Mouse (Mus musculus) heart, adult 18-20 months (tissue): ENCODE results near the gene Slc12a5. TPM values are rescaled to one million over a fixed set of nuclear protein-coding genes. Genes with fewer than 3 reads are reported as not detected.
A peak's percentile ranks its signal among the peaks of the same experiment; 100 is the strongest.

Experiments
- DNase-seq, 2 experiments: peaks; one replicate each; pipeline ENCODE4 v3.0.0; 2021 to 2022; ENCODE audit warnings: mixed read lengths in 1 of 2
- long read RNA-seq, 2 experiments: library from polyadenylated mRNA; stranded (forward); transcript quantifications; one replicate each; pipeline ENCODE4 v2.0.0; 2021
- total RNA-seq, 2 experiments: library from RNA; stranded (reverse); gene quantifications; 2 replicates each; pipeline ENCODE4 v1.2.3; 2021

Gene Slc12a5
- 1 to 10 TPM; 2.0 to 2.3 TPM for total RNA-seq
- long read RNA-seq, experiment 1, partial matches to known transcripts = 1 of 3 reads
- long read RNA-seq, experiment 1, other reads (novel, unspliced or antisense) = 2 of 3 reads
- long read RNA-seq, experiment 2, partial matches to known transcripts = 0 of 3 reads
- long read RNA-seq, experiment 2, other reads (novel, unspliced or antisense) = 3 of 3 reads

- DNase-seq = peak; percentile 46 to 57
Measured at GRCm38 (mm10) chr2:164960716-164961441, at the start of gene Slc12a5. Gene Slc12a5, plus strand, starts transcription at chr2:164960802.

DNA sequence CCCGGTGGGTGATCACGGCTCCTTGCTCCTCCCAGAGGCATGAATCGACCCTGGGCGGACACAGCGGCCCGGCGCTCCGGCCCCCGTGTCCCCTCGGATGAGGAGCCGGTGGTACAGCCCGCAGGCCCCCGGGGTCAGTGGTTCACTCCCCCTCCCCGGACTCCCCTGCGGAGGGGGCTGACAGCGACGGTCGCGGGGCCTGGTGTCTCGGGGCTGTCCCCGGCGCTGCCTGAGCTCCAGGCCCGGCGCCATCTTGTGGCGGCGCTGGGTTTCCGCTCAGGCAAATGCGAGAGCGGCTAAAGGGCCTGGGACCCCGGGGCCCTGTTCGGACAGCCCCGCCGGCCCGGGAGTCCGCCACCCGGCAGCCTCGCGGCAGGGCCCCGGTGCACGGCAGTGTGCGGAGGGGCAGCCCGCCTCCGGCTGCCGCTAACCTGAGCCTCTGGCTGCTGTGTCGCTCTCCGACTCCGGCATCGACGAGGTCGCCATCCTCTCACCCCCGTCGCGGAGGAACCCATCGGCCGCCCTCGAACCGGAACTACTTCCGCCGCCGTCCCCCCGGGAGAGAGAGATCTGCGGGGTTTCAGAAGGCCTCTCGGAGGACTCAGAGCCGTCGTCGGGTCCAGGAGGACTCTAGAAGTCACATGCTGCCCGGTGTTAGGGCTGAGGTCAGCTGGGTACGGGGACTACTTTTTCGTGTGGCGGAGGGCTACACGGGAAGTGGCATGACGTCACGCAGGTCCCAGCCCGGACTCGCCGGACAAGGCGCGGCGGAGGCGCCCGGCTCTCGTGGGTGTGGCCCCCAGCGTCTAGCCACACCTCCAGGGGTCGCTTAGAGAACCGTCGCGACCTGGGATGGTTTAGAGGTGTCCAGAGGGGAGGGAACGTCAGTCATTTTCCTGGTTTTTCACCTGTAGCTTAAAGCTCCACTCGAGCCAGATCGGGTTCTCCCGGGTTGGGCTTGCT, 49.2 kb upstream of the Slc12a5 start, which contains the start of gene Zfp335:
Gene Zfp335 (minus strand): TSS at position 672 of the 963 bp plus-strand sequence.
- DNase-seq = peak; percentile 95

DNA sequence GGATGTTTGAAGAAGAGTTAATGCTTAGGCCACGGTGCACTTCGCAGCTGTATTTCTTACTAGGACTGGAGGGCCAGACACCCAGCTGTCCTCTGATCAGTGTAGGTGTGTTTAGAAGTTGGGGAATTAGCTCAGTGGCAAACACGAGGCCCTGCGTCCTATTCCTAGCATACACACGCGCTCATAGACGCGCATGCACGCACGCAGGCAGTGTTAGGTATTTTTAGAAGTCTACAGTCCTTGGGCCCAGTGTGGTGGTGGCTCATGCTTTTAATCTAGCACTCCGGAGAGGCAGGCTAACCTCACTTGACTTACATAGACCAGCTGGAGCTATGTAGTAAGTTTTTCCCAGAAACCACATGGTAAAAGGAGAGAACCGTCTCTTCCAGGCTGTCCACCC, 48.5 kb upstream of the Slc12a5 start:
- DNase-seq = peak in 1 of 2 experiments; percentile 77

DNA sequence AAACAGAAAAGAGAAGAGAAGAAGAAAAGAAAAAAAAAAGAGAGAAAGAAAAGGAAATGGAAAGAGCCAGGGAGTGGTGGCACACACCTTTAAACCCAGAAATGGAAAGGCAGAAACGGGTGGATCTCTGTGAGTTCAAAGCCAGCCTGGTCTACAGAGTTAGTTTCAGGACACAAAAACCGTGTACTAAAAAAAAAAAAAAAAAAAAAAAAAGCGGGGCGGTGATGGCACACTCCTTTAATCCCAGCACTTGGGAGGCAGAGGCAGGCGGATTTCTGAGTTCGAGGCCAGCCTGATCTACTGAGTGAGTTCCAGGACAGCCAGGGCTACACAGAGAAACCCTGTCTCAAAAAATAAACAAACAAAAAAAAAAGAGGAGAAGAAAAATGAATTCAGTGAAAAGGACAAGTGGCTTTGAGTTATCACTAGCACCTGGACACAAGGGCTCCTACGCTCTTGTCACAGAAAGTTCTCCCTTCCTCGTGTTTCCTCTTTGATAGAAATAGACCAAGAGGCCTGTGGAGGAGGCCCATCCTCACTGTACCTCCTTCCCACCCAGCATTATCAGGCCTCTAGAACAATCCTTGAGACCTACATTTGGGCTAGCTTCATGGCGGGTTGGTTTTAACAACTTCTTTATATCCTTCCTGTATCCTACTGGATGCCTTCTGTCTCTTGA, 47.7 kb upstream of the Slc12a5 start:
- DNase-seq = no peak

- peak; percentile 50 to 78 for DNase-seq
Measured at GRCm38 (mm10) chr2:164913428-164913786, 47.2 kb upstream of the Slc12a5 start.

DNA sequence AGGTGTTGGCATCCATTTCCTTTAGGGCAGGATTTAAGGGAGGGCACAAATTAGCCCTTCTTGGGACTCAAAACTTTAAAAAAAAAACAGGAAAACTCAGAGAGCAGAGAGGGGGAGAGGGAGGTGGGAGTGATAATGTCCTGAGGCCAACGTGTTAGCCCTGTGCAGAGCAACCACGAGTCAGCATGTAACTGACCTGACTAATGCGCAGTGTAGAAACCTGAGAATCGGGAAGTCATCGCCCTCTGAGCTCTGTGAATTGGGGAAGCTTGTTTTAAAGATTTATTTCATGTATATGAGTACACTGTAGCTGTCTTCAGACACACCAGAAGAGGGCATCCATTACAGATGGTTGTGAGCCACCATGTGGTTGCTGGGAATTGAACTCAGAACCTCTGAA, 43.8 kb upstream of the Slc12a5 start:
- DNase-seq = no peak

DNA sequence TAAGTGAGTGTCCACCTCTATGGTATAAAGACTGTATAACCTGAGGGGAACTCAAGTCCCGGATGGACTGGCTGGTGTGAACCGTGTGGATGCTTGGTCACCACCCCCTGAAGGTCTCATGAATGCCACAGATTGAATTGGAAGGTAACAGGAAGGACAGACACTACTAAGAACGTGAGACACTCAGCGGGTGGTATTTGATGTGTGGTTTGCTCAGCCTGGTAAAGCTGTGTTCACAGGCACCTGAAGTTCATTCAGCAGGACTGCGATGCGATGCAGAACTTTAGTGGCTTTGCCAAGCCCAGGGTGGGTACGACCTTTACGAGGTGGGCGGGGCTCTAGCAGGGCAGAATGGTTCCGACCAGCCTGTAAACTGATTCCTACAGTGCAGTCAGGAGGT, 43.2 kb upstream of the Slc12a5 start:
- DNase-seq = no peak

GRCm38 (mm10) chr2:164918325-164918724, 42.3 kb upstream of the Slc12a5 start:
- DNase-seq = no peak

DNA sequence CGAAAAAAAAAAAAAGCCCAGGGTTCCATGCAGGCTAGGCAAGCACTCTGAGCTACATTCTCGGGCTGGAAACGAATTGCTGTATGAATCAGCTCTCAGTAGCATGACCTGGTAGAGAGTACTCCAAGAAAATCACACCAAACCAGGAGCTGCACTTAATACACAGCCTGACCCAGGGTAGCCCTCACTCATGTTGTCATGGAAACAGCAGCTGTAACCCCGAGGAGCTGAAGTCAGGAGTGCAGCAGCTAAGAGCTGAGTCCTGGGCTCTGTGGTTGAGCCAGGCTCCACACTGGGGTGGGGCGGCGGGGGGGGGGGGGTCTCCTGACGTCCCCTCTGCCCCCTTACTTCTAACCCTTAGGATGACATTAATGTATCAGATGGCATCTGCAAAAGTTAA, 38.6 kb upstream of the Slc12a5 start:
- DNase-seq = no peak

- DNase-seq = no peak
Measured at GRCm38 (mm10) chr2:164923291-164923690, 37.3 kb upstream of the Slc12a5 start.

GRCm38 (mm10) chr2:164924100-164924857, 36.3 kb upstream of the Slc12a5 start:
- DNase-seq = peak; percentile 91 to 96

DNA sequence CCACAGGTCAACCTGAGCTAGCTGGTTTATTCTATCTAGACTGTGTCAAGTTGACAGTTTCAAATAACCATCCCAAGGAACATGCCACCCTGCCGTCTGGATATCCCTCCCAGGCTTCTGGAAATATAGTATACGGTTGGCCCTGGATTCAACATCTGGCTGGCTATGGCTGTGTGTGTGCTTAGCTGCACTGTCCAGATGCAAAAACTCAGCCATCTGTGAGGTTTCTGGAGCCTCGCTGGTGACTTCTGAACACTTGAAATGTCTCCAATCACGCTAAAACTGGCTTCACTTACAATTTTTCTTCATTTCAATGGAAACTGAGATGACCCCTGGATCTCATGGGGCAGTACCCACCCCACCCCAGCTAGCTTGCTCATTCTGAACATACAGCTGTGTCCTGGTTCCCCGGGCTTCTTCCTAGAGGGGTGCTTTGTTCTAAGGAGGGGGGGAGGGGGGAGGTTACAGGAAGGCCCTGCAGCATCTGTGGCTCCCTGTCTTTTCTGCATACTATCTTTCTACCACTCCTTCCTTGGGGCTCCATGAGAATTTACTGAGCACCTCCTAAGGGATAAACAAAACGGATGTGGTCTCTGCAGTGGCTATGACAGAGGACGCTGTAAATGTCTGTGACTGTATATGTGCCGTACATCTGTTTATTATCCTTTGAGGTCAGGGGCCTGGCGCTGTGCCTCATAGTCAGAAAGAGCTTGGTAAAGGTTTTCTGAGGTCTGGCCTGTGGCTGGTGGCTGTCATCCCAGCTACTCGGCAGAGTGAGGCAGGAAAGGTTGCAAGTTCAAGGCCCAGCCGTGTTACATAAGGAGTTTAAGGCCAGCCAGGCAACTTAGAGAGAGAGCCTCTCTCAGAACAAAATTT, 29.7 kb upstream of the Slc12a5 start:
- peak in 1 of 2 experiments; percentile 20 for DNase-seq

- no peak for DNase-seq
Measured at GRCm38 (mm10) chr2:164933534-164933933, 27.1 kb upstream of the Slc12a5 start.

DNA sequence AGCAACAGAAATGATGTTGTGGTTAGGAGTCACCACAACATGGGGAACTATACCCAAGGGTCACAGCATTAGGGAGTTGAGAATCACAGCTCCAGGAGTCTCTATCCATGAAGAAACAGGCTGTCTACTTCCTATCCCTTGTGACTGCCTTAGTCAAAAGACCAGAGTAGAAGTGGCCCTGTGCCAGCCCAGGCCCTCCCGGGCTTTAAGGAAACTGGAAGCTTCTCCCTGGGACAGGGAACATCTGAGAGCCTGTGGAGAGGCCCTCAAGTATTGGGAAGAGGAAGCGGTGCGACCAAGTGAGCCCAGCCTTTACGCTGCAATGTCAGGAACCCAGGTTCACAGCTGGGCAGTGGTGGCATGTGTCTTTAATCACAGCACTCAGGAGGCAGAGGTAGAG, 24.6 kb upstream of the Slc12a5 start:
- DNase-seq = no peak

DNA sequence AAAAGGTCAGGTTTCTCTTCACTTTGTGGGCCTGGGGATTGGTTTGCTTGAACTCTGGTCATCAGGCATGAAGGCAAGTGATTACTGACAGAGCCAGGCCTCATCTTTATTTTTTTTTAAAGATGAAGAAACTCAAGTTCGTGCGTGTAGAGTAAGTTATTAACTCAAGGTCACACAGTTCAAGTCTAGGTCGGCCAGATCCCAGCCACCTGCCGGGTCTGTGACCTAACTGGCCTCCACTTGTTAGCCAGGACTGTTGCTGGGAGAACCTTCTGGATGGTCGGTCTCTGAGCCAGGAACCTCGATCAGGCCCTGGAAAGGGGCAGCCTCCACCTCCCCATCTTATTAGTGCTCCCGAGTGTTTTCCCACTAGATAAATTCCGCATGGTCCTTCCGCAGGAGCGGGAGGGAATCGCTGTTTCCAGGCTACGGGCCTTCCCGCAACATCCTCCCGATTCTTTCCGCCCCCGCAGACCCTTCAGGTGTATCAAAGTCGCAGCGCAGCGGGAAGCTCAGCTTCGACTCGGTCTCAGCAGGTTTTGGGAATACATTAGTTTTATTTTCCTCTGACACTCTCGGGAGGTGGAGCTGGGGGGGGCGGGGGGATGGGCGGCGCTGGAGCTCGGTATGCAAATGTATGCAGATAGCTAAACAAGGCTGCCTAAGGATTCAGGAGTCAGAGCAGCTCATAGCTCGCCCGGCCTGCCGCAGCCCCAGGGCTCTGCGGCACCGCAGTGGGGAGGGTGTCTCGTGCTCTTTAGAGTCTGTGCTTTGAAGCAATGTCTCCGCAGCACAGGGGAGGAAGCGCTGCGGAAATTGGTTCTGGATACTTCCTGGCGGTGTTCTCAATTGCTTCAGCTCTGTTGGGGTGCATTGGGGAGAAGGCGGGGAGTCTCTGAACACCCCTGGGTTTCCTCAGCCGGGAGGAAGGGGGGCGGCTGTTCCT, 22.2 kb upstream of the Slc12a5 start:
- peak; percentile 43 to 44 for DNase-seq

- no peak for DNase-seq
Measured at GRCm38 (mm10) chr2:164939106-164939505, 21.5 kb upstream of the Slc12a5 start.

GRCm38 (mm10) chr2:164940140-164940830, 20.3 kb upstream of the Slc12a5 start, which contains the start of gene Mmp9:
Gene Mmp9, plus strand, starts transcription at chr2:164940780.
- DNase-seq = no peak

DNA sequence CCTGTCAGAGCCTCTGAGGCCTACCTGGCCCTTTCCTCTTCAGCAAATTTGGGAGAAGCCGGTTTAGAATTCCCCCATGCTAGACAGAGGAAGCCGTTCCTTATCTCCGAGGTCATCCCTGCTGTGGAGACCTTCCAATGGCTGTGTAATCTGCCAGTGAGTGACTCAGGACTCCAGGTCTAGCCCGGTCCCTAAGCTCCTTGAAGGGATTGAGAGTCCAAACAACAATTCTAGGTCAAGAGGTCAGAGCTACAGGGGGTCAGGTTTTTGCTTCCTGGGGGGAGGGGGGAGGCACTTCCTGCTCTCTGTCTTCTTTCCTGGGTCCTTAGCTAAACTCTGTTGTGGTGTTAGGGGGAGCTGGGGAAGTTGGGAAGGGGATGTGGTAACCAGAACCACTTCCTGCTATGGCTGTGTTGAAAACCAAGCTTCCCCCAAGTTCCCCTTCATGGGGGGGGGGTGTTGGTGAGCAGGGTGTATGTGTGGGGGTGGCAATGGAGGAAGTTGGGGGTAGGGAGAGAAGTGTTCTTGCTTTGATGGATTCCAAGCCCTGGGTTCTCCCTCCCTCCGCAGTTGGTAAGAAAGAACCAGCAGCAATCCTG, 17.8 kb upstream of the Slc12a5 start:
- peak in 1 of 2 experiments; percentile 67 for DNase-seq
